Mouse (Mus musculus) ovary, postnatal 10 days (tissue): Measurements from ENCODE around the gene Rab5b.
"Not testable (repeated sequence)": the region's sequence is repeated elsewhere in the genome, so short reads cannot be mapped to it uniquely, and the experiment has no call there.

Experiments used
- DNase-seq: peaks from one replicate; pipeline ENCODE4 v3.0.0; 2022; ENCODE audit warnings: low spot score

Gene Rab5b

DNA sequence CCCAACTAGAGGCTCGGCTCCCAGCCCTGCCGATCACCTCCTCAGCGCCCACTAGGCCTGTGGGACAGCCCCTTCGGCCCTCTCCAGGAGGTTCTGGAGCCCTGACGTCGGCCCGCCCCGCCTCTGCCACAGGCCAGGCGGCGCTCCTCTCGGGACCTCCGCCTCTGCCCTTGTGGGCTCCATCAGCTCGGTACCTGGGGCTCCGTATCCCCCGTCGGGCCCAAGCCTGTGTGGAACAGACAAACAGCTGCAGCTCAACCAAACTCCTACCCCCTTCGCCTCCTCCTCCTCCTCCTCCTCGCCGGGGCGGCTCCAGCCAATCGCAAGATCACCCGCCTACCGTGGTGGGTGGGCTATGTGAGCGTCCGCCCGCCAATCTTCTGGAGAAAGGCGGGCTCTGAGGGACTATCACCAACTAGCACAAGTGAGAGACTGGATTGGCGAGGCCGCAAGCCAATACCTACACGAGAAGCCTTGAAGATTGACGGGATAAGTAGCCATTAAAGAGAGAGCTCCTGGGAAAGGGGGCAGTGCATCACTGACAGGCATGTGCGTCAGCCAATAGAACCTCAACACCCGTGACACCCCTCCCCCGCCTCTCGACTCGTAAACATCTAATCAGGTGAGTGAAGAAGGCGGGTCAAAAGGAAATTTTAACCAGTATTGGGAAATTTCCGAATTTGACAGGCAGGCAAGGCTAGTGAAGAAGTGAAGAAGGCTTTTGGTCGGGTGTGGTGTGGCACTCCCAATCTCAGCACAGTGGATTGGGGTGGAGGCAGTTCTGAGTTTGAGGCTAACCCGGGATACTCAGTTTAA is at the start of gene Rab5b:
TSS of gene Rab5b (minus strand) at position 273 of the 816 bp plus-strand sequence.
- DNase-seq = peak; percentile 97

GRCm38 (mm10) chr10:128744680-128745601 is 48.9 kb upstream of the Rab5b start, which contains the start of gene Dgka:
Gene Dgka, minus strand, starts transcription at chr10:128744855.
- peak; percentile 2 for DNase-seq

DNA sequence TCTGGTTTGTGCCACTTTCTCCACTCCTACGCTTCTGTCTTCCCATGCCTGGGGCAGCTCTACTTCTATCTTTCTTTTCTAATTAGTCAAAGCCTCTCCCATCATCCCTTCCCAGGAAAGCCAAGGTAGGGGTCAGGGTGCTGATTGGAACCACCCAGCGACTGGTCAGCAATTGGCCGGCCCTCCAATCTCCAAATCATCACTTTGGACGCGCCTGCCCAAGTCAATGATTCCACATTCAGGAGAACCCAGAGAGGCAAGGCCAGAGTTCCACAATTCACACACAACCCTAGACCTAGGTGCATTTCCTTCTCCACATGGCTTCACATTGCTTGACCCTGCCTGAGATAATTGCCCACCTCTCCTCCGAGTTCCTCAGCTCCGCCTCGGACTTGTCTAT is 48.1 kb upstream of the Rab5b start:
- peak; percentile 2 for DNase-seq

DNA sequence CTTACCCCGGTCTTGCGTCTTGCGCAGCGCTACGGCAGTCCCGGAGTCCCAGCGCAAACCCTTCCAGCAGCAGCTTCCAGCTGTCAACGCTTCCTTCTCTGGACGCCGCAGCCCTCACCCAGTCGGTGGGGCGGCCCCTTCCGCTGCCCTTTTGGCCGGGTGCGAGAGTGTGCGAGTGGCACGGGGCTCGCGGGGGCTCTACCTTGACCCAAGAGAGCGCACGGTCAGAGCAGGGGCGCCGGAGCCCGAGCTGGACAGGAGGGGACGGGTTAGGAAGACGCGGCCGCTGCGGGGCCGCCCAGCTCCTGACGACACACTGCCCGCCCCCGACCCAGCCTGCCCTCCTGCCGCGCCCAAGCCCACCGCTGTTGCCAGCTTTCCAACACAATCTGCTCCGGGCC is 47.7 kb upstream of the Rab5b start:
- peak; percentile 49 for DNase-seq

GRCm38 (mm10) chr10:128743235-128743634 is 47.2 kb upstream of the Rab5b start:
- DNase-seq = no peak

- no peak for DNase-seq
Observed at GRCm38 (mm10) chr10:128742616-128743015, 46.6 kb upstream of the Rab5b start.

DNA sequence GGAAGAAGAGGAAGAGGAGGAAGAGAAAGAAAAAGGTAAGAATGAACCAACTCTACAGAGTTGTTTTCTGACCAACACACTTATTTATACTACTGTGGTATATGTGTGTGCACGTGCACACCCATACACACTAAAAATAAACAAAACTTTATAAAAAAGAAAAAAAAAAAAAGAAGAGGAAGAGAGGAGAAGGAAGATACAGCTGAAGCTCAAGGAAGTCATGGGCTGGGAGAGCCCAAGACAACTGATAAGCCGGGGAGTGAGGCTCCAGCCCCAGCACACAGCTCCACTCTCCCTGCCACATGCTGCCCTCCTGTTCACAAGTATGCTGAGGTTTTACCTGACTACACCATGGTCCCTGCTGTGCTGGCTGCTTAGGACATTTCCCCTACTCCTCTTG is 44.2 kb upstream of the Rab5b start:
- DNase-seq = no peak

- DNase-seq = no peak
Observed at GRCm38 (mm10) chr10:128737435-128737834, 41.4 kb upstream of the Rab5b start.

DNA sequence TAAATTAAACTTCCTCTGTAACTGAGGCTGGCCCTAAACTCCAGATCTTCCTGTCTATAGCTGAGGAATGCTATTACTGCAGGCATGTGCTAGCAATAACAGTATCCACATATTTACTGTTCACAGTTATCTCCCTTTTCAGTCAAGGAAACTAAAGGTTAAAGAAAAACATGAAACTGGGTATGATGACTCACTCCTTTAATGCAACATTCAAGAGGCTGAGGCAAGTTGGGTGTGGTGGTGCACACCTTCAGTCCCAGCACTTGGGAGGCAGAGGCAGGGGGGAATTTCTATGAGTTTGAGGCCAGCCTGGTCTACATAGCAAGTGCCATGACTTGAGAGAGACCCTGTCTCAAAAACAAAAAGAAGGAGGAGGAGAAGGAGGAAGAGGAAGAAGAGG is 35.9 kb upstream of the Rab5b start:
- DNase-seq = no peak

- DNase-seq = peak; percentile 55
Observed at GRCm38 (mm10) chr10:128731002-128731433, 35.0 kb upstream of the Rab5b start.

DNA sequence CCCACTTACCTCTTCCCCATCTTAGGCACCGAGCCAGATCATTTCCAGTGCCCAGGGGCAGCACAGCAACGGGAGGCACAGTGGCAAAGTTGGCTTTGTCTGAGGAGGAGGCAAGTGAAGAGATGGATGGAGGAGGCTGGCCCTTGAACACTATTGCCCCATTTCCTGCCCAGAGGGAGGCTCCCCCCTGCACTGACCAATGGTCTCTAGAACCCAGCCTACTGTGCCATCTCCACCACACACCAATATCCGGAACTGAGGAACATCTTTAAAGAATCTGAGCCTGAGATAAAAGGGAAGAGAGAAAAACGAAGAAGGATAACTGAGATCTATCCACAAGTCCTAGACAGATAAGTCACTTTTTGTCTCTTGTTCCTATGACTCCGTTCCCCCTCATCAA is 32.0 kb upstream of the Rab5b start:
- DNase-seq = no peak

GRCm38 (mm10) chr10:128725466-128725865 is 29.4 kb upstream of the Rab5b start:
- DNase-seq = not testable (repeated sequence)

- no peak for DNase-seq
Observed at GRCm38 (mm10) chr10:128715559-128716537, 19.8 kb upstream of the Rab5b start.

DNA sequence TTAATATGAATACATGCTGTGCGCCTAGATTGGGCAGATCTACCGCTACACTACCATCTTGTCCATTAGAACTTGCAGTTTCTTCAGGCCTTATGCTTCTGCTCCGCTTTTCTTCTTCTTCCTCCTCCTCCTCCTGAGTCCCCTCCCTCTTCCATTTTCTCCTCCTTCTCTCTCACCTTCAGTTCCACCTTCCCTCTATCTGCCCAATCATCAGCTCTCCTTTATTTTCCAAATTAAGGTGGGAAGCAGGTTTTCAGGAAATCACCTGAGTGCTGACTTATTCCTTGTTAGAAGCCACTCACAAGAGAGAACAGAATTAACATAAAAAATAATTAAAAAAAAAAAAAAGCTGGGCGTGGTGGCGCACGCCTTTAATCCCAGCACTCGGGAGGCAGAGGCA is 15.3 kb upstream of the Rab5b start:
- DNase-seq = not testable (repeated sequence)

GRCm38 (mm10) chr10:128705317-128705693 is 9.2 kb upstream of the Rab5b start:
- no peak for DNase-seq

DNA sequence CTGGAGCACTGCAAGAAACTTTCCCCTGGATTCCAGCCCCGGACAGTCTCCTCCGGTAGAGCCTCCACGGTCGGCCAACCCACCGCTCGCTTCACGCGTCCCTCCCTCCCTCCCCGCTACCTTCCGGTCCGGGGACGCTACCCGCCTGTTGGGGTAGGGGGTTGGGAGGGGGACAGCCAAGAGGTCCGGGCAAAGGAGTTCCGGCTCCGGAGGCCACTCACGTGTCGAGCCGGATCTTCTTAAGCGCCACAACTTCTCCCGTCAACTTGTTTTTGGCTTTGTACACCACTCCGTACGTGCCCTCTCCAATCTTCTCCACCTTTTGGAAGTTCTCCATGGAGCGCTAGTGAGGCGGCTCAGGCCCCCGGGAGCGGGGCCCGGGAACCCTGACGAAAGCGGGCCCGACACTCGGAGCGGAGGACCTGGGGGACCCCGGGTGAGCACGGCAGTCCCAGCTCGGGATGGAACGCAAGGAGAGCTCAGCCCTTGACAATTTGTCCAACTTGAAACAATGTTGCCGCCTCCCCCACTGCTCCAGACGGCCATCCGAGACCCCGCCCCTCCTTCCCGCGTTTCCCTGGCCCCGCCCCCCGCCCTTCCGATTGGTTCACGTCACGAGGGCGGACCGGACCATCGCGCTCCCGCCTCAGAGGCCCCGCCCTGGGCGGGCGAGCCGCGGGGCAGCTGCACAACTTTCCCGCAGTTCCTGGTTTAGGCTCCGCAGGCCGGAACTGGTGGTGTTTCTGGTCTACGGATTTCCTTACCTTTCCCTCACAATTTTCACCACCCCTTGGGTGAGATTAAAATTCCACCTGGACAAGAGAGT is 8.6 kb upstream of the Rab5b start, which contains the start of gene Cdk2:
TSS of gene Cdk2 (minus strand) at position 541 of the 826 bp plus-strand sequence.
- peak; percentile 83 for DNase-seq

GRCm38 (mm10) chr10:128703895-128704294 is 7.8 kb upstream of the Rab5b start, which contains the start of gene Pmel:
Gene Pmel, plus strand, starts transcription at chr10:128704195.
- no peak for DNase-seq

- no peak for DNase-seq
Observed at GRCm38 (mm10) chr10:128702328-128703007, 6.4 kb upstream of the Rab5b start.

GRCm38 (mm10) chr10:128700712-128701111 is 4.6 kb upstream of the Rab5b start:
- no peak for DNase-seq

- no peak for DNase-seq
Observed at GRCm38 (mm10) chr10:128699611-128700010, 3.5 kb upstream of the Rab5b start.
